Mouse (Mus musculus): ENCODE results near the gene Pcgf2.

Gene Pcgf2

GRCm38 (mm10) chr11:97695712-97696401 lies 4.4 kb downstream of the Pcgf2 start:
- DNase-seq (ENCODE audit: low spot score), result no peak

- DNase-seq (ENCODE audit: low spot score), result peak; percentile 74
These were observed 5.2 kb downstream of the Pcgf2 start for GRCm38 (mm10) chr11:97694921-97695711.

- no peak for DNase-seq (ENCODE audit: low spot score)
These were observed 5.9 kb downstream of the Pcgf2 start for GRCm38 (mm10) chr11:97694435-97694834.

- DNase-seq (ENCODE audit: low spot score), result peak; percentile 61
These were observed 10.4 kb downstream of the Pcgf2 start for GRCm38 (mm10) chr11:97689861-97690260.

- no peak for DNase-seq (ENCODE audit: low spot score)
These were observed 13.2 kb downstream of the Pcgf2 start for GRCm38 (mm10) chr11:97687061-97687460.

GRCm38 (mm10) chr11:97686322-97686908 lies 13.9 kb downstream of the Pcgf2 start:
- no peak for DNase-seq (ENCODE audit: low spot score)

- DNase-seq (ENCODE audit: low spot score), result peak; percentile 88
These were observed 14.5 kb downstream of the Pcgf2 start, which contains the start of gene Cisd3 for GRCm38 (mm10) chr11:97685613-97686321. TSS of gene Cisd3 (plus strand) at chr11:97685826.

GRCm38 (mm10) chr11:97684766-97685165 lies 15.5 kb downstream of the Pcgf2 start:
- no peak for DNase-seq (ENCODE audit: low spot score)

GRCm38 (mm10) chr11:97684063-97684680 lies 16.1 kb downstream of the Pcgf2 start:
- no peak for DNase-seq (ENCODE audit: low spot score)

- DNase-seq (ENCODE audit: low spot score), result no peak
These were observed 17.7 kb downstream of the Pcgf2 start for GRCm38 (mm10) chr11:97682504-97683055.

- DNase-seq (ENCODE audit: low spot score), result no peak
These were observed 19.9 kb downstream of the Pcgf2 start for GRCm38 (mm10) chr11:97680430-97680829.

GRCm38 (mm10) chr11:97678301-97678700 lies 22.0 kb downstream of the Pcgf2 start:
- no peak for DNase-seq (ENCODE audit: low spot score)

GRCm38 (mm10) chr11:97677842-97678241 lies 22.5 kb downstream of the Pcgf2 start:
- DNase-seq (ENCODE audit: low spot score), result no peak

GRCm38 (mm10) chr11:97677381-97677780 lies 22.9 kb downstream of the Pcgf2 start:
- DNase-seq (ENCODE audit: low spot score), result no peak

GRCm38 (mm10) chr11:97676050-97676754 lies 24.1 kb downstream of the Pcgf2 start:
- no peak for DNase-seq (ENCODE audit: low spot score)

- DNase-seq (ENCODE audit: low spot score), result no peak
These were observed 27.1 kb downstream of the Pcgf2 start for GRCm38 (mm10) chr11:97673148-97673547.

GRCm38 (mm10) chr11:97671177-97671527 lies 29.1 kb downstream of the Pcgf2 start:
- no peak for DNase-seq (ENCODE audit: low spot score)

- no peak for DNase-seq (ENCODE audit: low spot score)
These were observed 29.8 kb downstream of the Pcgf2 start for GRCm38 (mm10) chr11:97670234-97671176.

GRCm38 (mm10) chr11:97669829-97670228 lies 30.5 kb downstream of the Pcgf2 start:
- DNase-seq (ENCODE audit: low spot score), result no peak

- DNase-seq (ENCODE audit: low spot score), result no peak
These were observed 31.0 kb downstream of the Pcgf2 start for GRCm38 (mm10) chr11:97669268-97669667.

Data from layer of hippocampus, adult 11-12 months (tissue).